Mouse (Mus musculus) kidney, embryonic 15.5 days (tissue): ENCODE data around the gene Gls2. TPM values are rescaled to one million over a fixed set of nuclear protein-coding genes. Genes with fewer than 3 reads are reported as not detected.
A peak's percentile ranks its signal among the peaks of the same experiment; 100 is the strongest.

Experiments
- ATAC-seq: fragments of 200-750 bp; cut with Nextera tagmentation; replicated peaks from 2 replicates; pipeline ENCODE4 v1.8.0; 2017; ENCODE audit warnings: moderate TSS enrichment; ENCODE audit not compliant: low FRiP score
- H3K27ac ChIP-seq: fragments of 300-500 bp; sonication (generic); 2 replicates; pipeline ENCODE4 v1.5.1; 2015; ENCODE audit warnings: mild to moderate bottlenecking, inconsistent platforms
- H3K27me3 ChIP-seq: fragments of 300-500 bp; sonication (generic); 2 replicates; pipeline ENCODE4 v1.6.1; 2015; ENCODE audit warnings: inconsistent platforms
- H3K36me3 ChIP-seq: fragments of 300-500 bp; sonication (generic); 2 replicates; pipeline ENCODE4 v1.6.1; 2015; ENCODE audit warnings: inconsistent platforms
- H3K4me1 ChIP-seq: fragments of 300-500 bp; sonication (generic); 2 replicates; pipeline ENCODE4 v1.6.1; 2015; ENCODE audit warnings: inconsistent platforms
- H3K4me2 ChIP-seq: fragments of 300-500 bp; sonication (generic); 2 replicates; pipeline ENCODE4 v1.6.1; 2015; ENCODE audit warnings: moderate library complexity, mild to moderate bottlenecking, inconsistent platforms
- H3K4me3 ChIP-seq: fragments of 300-500 bp; sonication (generic); replicated peaks from 2 replicates; pipeline ENCODE4 v1.5.1; 2015; ENCODE audit warnings: mild to moderate bottlenecking, inconsistent platforms
- H3K9ac ChIP-seq: fragments of 300-500 bp; sonication (generic); 2 replicates; pipeline ENCODE4 v1.6.1; 2015; ENCODE audit warnings: mild to moderate bottlenecking, inconsistent platforms
- H3K9me3 ChIP-seq: fragments of 300-500 bp; sonication (generic); replicated peaks from 2 replicates; pipeline ENCODE4 v1.6.1; 2016; ENCODE audit warnings: inconsistent platforms
- WGBS: fragments of 180-500 bp; shearing (Covaris S2); methylation state at CpG from one replicate; pipeline ENCODE4 v1.1.7; 2015; ENCODE audit warnings: mixed read lengths; 5-methylcytosine and 5-hydroxymethylcytosine counted together
- polyA plus RNA-seq: library from polyadenylated mRNA; unstranded; fragments of >200 nt; fragmentation: Nextera tagmentation; extraction: Ambion mirVana; gene quantifications from 2 replicates; pipeline ENCODE4 v1.2.1, GENCODE M21; 2015

Gls2 gene
- polyA plus RNA-seq, 1 experiment from 2014 or later = 1.4 TPM

- Histone ChIP-seq H3K36me3 (peaks cover 46% of the 10 kb centered on the region), H3K9me3 (no peaks in the 10 kb centered on the region), H3K9ac (no peak overlapping the region), H3K4me2 (no peak overlapping the region), H3K4me3 (no peak overlapping the region), H3K4me1 (peaks cover 12% of the 10 kb centered on the region; the same call in 1 of the 2 replicates), H3K27me3 (no peaks in the 10 kb centered on the region), H3K27ac (no peak overlapping the region)
- no peak for ATAC-seq
- 93% methylated on average over 4 of the region's 4 CpGs for WGBS
Measured at GRCm38 (mm10) chr10:128239140-128239539, 44.9 kb downstream of the Gls2 start.

GRCm38 (mm10) chr10:128240131-128240530 lies 45.9 kb downstream of the Gls2 start:
- no peak for ATAC-seq
- Histone ChIP-seq H3K9ac (no peak overlapping the region), H3K36me3 (peaks cover 56% of the 10 kb centered on the region), H3K9me3 (no peaks in the 10 kb centered on the region), H3K4me2 (no peak overlapping the region), H3K27me3 (no peaks in the 10 kb centered on the region), H3K4me3 (no peak overlapping the region), H3K4me1 (peaks cover 6% of the 10 kb centered on the region; the same call in 1 of the 2 replicates), H3K27ac (no peak overlapping the region)
- WGBS = 92% methylated on average over 18 of the region's 18 CpGs

GRCm38 (mm10) chr10:128243252-128243651 lies 49.0 kb downstream of the Gls2 start:
- H3K9ac ChIP-seq = no peak overlapping the region
- no peaks in the 10 kb centered on the region for H3K9me3 ChIP-seq
- no peaks in the 10 kb centered on the region for H3K27me3 ChIP-seq
- H3K4me3 ChIP-seq = no peak overlapping the region
- H3K27ac ChIP-seq = no peak overlapping the region
- no peak for ATAC-seq
- 95% methylated on average over 8 of the region's 8 CpGs for WGBS
- H3K4me1 ChIP-seq = no peaks in the 10 kb centered on the region
- no peak overlapping the region for H3K4me2 ChIP-seq
- H3K36me3 ChIP-seq = peaks cover 87% of the 10 kb centered on the region

GRCm38 (mm10) chr10:128244121-128244520 lies 49.9 kb downstream of the Gls2 start:
- H3K9me3 ChIP-seq = no peaks in the 10 kb centered on the region
- peaks cover 96% of the 10 kb centered on the region for H3K36me3 ChIP-seq
- H3K4me1 ChIP-seq = no peaks in the 10 kb centered on the region
- no peak overlapping the region for H3K27ac ChIP-seq
- no peaks in the 10 kb centered on the region for H3K27me3 ChIP-seq
- ATAC-seq = no peak
- no peak overlapping the region for H3K9ac ChIP-seq
- H3K4me2 ChIP-seq = no peak overlapping the region
- no peak overlapping the region for H3K4me3 ChIP-seq
- 96% methylated on average over 15 of the region's 15 CpGs for WGBS

DNA sequence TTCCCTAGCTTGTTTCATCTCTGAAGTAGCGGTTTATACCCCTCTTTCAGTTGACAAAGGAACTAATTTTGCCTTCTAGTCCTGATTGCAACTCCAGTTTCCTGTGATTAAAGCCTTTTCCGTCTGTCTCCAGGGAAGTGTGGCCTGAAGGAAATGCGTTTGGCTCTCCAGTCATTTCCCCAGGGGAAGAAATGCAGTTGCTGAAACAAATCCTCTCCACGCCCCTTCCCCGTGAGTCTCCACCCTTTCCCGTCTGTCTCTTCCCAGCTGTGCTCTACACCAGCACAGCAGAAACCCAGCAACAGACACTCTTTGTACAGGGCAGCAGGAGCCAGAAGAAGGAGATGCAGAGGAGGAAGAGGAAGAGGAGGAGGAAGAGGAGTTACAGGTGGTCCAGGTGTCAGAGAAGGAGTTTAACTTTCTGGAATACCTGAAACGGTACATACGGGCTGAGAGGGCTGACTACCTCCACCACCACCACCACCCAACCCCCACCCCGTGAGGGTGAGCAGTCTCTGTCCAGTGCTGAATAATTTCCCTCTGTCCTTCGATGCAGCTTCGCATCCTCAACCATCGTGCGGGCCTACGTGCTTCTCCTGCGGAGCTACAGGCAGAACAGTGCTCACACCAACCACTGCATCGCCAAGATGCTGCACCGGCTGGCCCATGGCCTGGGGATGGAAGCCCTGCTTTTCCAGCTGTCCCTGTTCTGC lies 52.9 kb downstream of the Gls2 start:
- Histone ChIP-seq H3K9ac (no peak overlapping the region), H3K9me3 (no peaks in the 10 kb centered on the region), H3K27ac (peak overlapping the region; percentile 81), H3K4me3 (peak overlapping the region; percentile 16; the same call in 1 of the 2 replicates), H3K27me3 (no peaks in the 10 kb centered on the region), H3K4me1 (no peaks in the 10 kb centered on the region), H3K36me3 (peaks cover 100% of the 10 kb centered on the region), H3K4me2 (peak overlapping the region; percentile 35)
- 0 out of 2 replicates have a peak, but pooled peaks have one; percentile 25 for ATAC-seq
- WGBS = 78% methylated on average over 17 of the region's 17 CpGs

- WGBS = 92% methylated on average over 13 of the region's 13 CpGs
- H3K27ac ChIP-seq = no peak overlapping the region
- no peaks in the 10 kb centered on the region for H3K27me3 ChIP-seq
- no peaks in the 10 kb centered on the region for H3K9me3 ChIP-seq
- H3K9ac ChIP-seq = no peak overlapping the region
- no peak overlapping the region for H3K4me3 ChIP-seq
- no peaks in the 10 kb centered on the region for H3K4me1 ChIP-seq
- H3K36me3 ChIP-seq = peaks cover 79% of the 10 kb centered on the region
- H3K4me2 ChIP-seq = no peak overlapping the region
- ATAC-seq = no peak
Measured at GRCm38 (mm10) chr10:128250565-128250964, 56.3 kb downstream of the Gls2 start.

- no peak for ATAC-seq
- Histone ChIP-seq H3K4me3 (no peak within 1 kb of the TSS), H3K36me3 (peaks cover 47% of the 10 kb centered on the region), H3K4me2 (no peak within 1 kb of the TSS), H3K27ac (no peak within 1 kb of the TSS), H3K9ac (no peak within 1 kb of the TSS), H3K9me3 (no peaks in the 10 kb centered on the region), H3K27me3 (no peaks in the 10 kb centered on the region), H3K4me1 (no peaks in the 10 kb centered on the region)
- 80% methylated on average over 4 of the region's 4 CpGs for WGBS
Measured at GRCm38 (mm10) chr10:128253677-128254255, 59.5 kb downstream of the Gls2 start, which contains the start of gene Apon. Gene Apon, plus strand, starts transcription at chr10:128254096.

DNA sequence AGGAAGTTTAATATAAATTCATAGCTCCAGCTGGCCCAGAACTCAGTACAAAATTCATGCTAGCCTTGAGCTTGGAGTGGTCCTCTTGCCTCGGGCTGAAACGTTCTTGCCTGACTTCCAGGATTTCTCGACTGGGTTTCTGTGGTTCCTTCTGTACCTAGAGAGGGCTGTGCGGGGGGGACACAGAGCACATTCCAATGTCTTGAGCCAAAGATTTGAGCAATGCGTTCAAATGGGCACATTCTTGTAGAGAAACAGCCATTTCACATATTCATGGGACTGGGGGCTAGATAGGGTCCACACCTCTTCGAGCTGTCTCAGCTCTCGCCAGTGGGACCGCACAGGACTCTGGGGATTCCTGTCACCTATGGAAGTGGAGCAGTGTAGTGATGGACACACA lies 61.7 kb downstream of the Gls2 start:
- Histone ChIP-seq H3K4me1 (no peaks in the 10 kb centered on the region), H3K27me3 (no peaks in the 10 kb centered on the region), H3K4me2 (no peak overlapping the region), H3K9ac (no peak overlapping the region), H3K9me3 (no peaks in the 10 kb centered on the region), H3K27ac (no peak overlapping the region), H3K36me3 (peaks cover 25% of the 10 kb centered on the region), H3K4me3 (no peak overlapping the region)
- ATAC-seq = no peak
- 85% methylated on average over 8 of the region's 8 CpGs for WGBS

DNA sequence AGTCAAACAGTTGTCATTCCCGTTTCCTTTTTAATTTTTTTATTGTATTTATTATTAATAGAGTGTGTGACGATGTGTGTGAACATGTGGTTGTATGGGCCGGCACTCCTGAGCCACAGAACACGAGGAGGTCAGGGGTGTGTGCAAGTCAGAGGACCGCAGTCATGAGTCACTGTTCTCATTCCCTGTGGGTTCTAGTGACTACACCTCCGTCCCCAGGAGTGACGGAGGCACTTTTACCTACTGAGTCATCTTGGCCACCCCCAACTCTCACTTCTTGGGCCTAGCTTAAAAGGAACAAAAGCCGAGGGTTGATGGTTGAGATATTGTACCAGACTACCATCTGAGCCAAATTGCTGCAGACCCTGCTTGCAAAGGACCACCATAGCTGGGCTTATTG lies 62.1 kb downstream of the Gls2 start:
- Histone ChIP-seq H3K9me3 (no peaks in the 10 kb centered on the region), H3K36me3 (peaks cover 21% of the 10 kb centered on the region), H3K4me3 (no peak overlapping the region), H3K9ac (no peak overlapping the region), H3K27me3 (no peaks in the 10 kb centered on the region), H3K27ac (no peak overlapping the region), H3K4me2 (no peak overlapping the region), H3K4me1 (no peaks in the 10 kb centered on the region)
- no peak for ATAC-seq
- WGBS = 76% methylated on average over 8 of the region's 8 CpGs

DNA sequence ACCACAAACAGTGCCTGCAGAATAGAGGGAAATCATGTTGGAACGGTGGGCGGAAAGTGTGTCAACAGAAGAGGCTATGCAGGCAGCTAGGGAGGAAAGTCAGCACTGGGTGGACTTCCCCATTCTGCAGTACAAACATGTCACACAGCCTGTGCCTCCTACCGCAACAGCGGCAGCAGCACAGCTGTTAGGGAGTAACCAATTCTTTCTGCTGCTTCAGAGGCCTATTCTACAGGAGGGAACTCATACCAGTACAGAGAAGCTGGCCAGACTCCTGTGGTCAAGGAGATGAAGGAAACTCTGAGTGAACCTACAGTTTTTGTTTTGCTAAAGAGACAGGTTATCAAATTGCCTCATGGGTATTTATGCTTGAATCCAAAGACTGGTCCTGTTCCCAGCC lies 64.7 kb downstream of the Gls2 start:
- no peak for ATAC-seq
- Histone ChIP-seq H3K4me3 (no peak overlapping the region), H3K9ac (no peak overlapping the region), H3K27me3 (no peaks in the 10 kb centered on the region), H3K4me1 (no peaks in the 10 kb centered on the region), H3K9me3 (no peaks in the 10 kb centered on the region), H3K4me2 (no peak overlapping the region), H3K27ac (no peak overlapping the region), H3K36me3 (no peaks in the 10 kb centered on the region)
- WGBS = 79% methylated on average over 4 of the region's 4 CpGs
